Mouse (Mus musculus) heart, embryonic 13.5 days (tissue): ENCODE measurements at regions not wholly inside any gene's neighbourhood (a gene's known extent, or its start where the extent isn't known, plus 50 kb on each side); places are given as distances from the start of the nearest gene placed in this dataset.

Experiments
- ATAC-seq: fragments of 200-750 bp; cut with Nextera tagmentation; 2 replicates; pipeline ENCODE4 v1.8.0; 2017; ENCODE audit warnings: moderate TSS enrichment; ENCODE audit not compliant: insufficient number of reproducible peaks, low FRiP score, low TSS enrichment; ENCODE audit errors: extremely low read depth
- H3K27ac ChIP-seq: fragments of 300-500 bp; sonication (generic); replicated peaks from 2 replicates; pipeline ENCODE4 v1.5.1; 2015; ENCODE audit warnings: moderate library complexity, mild to moderate bottlenecking, inconsistent platforms
- H3K27me3 ChIP-seq: fragments of 300-500 bp; sonication (generic); replicated peaks from 2 replicates; pipeline ENCODE4 v1.6.1; 2015; ENCODE audit warnings: mild to moderate bottlenecking, inconsistent platforms
- H3K36me3 ChIP-seq: fragments of 300-500 bp; sonication (generic); 2 replicates; pipeline ENCODE4 v1.6.1; 2015; ENCODE audit warnings: mild to moderate bottlenecking, inconsistent platforms
- H3K4me1 ChIP-seq: fragments of 300-500 bp; sonication (generic); 2 replicates; pipeline ENCODE4 v1.6.1; 2015; ENCODE audit warnings: inconsistent platforms
- H3K4me2 ChIP-seq: fragments of 300-500 bp; sonication (generic); 2 replicates; pipeline ENCODE4 v1.6.1; 2015; ENCODE audit warnings: inconsistent platforms, mild to moderate bottlenecking, moderate library complexity
- H3K4me3 ChIP-seq: fragments of 300-500 bp; sonication (generic); 2 replicates; pipeline ENCODE4 v1.5.1; 2015; ENCODE audit warnings: moderate library complexity, mild to moderate bottlenecking, inconsistent platforms
- H3K9ac ChIP-seq: fragments of 300-500 bp; sonication (generic); 2 replicates; pipeline ENCODE4 v1.6.1; 2015; ENCODE audit warnings: inconsistent platforms, mild to moderate bottlenecking, moderate library complexity
- H3K9me3 ChIP-seq: fragments of 300-500 bp; sonication (generic); 2 replicates; pipeline ENCODE4 v1.6.1; 2016; ENCODE audit warnings: inconsistent platforms
- WGBS: fragments of 180-500 bp; shearing (Covaris S2); methylation state at CpG from one replicate; pipeline ENCODE4 v1.1.7; 2015; ENCODE audit warnings: mixed read lengths; 5-methylcytosine and 5-hydroxymethylcytosine counted together

GRCm38 (mm10) chr12:25325901-25326300 is 229.0 kb upstream of the Id2 start:
- no peak overlapping the region for H3K4me3 ChIP-seq
- peaks cover 20% of the 10 kb centered on the region for H3K4me1 ChIP-seq
- no peaks in the 10 kb centered on the region for H3K36me3 ChIP-seq
- no peaks in the 10 kb centered on the region for H3K27me3 ChIP-seq
- WGBS: 63% methylated on average over 3 of the region's 3 CpGs
- no peaks in the 10 kb centered on the region for H3K9me3 ChIP-seq
- H3K9ac ChIP-seq: no peak overlapping the region
- no peak for ATAC-seq
- no peak overlapping the region for H3K27ac ChIP-seq
- no peak overlapping the region for H3K4me2 ChIP-seq

GRCm38 (mm10) chr12:25323171-25323570 is 226.2 kb upstream of the Id2 start:
- no peak overlapping the region for H3K4me3 ChIP-seq
- 81% methylated on average over 1 of the region's 1 CpGs for WGBS
- H3K36me3 ChIP-seq: no peaks in the 10 kb centered on the region
- H3K27me3 ChIP-seq: no peaks in the 10 kb centered on the region
- no peak overlapping the region for H3K27ac ChIP-seq
- H3K9me3 ChIP-seq: no peaks in the 10 kb centered on the region
- peaks cover 12% of the 10 kb centered on the region for H3K4me1 ChIP-seq
- no peak for ATAC-seq
- no peak overlapping the region for H3K9ac ChIP-seq
- H3K4me2 ChIP-seq: no peak overlapping the region

- 84% methylated on average over 3 of the region's 3 CpGs for WGBS
- Histone ChIP-seq H3K27ac (no peak overlapping the region), H3K4me1 (peaks cover 24% of the 10 kb centered on the region), H3K4me3 (no peak overlapping the region), H3K9me3 (no peaks in the 10 kb centered on the region), H3K9ac (no peak overlapping the region), H3K27me3 (no peaks in the 10 kb centered on the region), H3K36me3 (no peaks in the 10 kb centered on the region), H3K4me2 (no peak overlapping the region)
- ATAC-seq: no peak
Measured at GRCm38 (mm10) chr12:25320262-25320767, 223.4 kb upstream of the Id2 start.

GRCm38 (mm10) chr12:25319846-25320245 is 222.9 kb upstream of the Id2 start:
- no peak overlapping the region for H3K4me2 ChIP-seq
- no peak overlapping the region for H3K4me3 ChIP-seq
- H3K27ac ChIP-seq: no peak overlapping the region
- H3K9me3 ChIP-seq: no peaks in the 10 kb centered on the region
- WGBS: 80% methylated on average over 2 of the region's 2 CpGs
- no peak overlapping the region for H3K9ac ChIP-seq
- no peaks in the 10 kb centered on the region for H3K27me3 ChIP-seq
- H3K4me1 ChIP-seq: peaks cover 24% of the 10 kb centered on the region
- no peak for ATAC-seq
- H3K36me3 ChIP-seq: no peaks in the 10 kb centered on the region

GRCm38 (mm10) chr12:25318072-25318671 is 221.2 kb upstream of the Id2 start:
- peak overlapping the region; percentile 87 for H3K27ac ChIP-seq
- no peak overlapping the region for H3K4me3 ChIP-seq
- 45% methylated on average over 4 of the region's 4 CpGs for WGBS
- no peak overlapping the region for H3K9ac ChIP-seq
- H3K4me2 ChIP-seq: peak overlapping the region; percentile 13
- no peaks in the 10 kb centered on the region for H3K9me3 ChIP-seq
- ATAC-seq: peak; percentile 71; the same call in 1 of the 2 replicates
- peaks cover 24% of the 10 kb centered on the region for H3K4me1 ChIP-seq
- H3K36me3 ChIP-seq: no peaks in the 10 kb centered on the region
- H3K27me3 ChIP-seq: no peaks in the 10 kb centered on the region

GRCm38 (mm10) chr12:25315969-25316368 is 219.0 kb upstream of the Id2 start:
- H3K9ac ChIP-seq: no peak overlapping the region
- no peak overlapping the region for H3K27ac ChIP-seq
- H3K27me3 ChIP-seq: no peaks in the 10 kb centered on the region
- H3K9me3 ChIP-seq: no peaks in the 10 kb centered on the region
- peaks cover 30% of the 10 kb centered on the region for H3K4me1 ChIP-seq
- 96% methylated on average over 1 of the region's 1 CpGs for WGBS
- H3K4me3 ChIP-seq: no peak overlapping the region
- no peak for ATAC-seq
- no peaks in the 10 kb centered on the region for H3K36me3 ChIP-seq
- H3K4me2 ChIP-seq: no peak overlapping the region

GRCm38 (mm10) chr12:25313212-25313611 is 216.3 kb upstream of the Id2 start:
- Histone ChIP-seq H3K27ac (no peak overlapping the region), H3K4me1 (peaks cover 29% of the 10 kb centered on the region), H3K4me3 (no peak overlapping the region), H3K9me3 (no peaks in the 10 kb centered on the region), H3K27me3 (no peaks in the 10 kb centered on the region), H3K36me3 (no peaks in the 10 kb centered on the region), H3K4me2 (no peak overlapping the region), H3K9ac (no peak overlapping the region)
- ATAC-seq: no peak

GRCm38 (mm10) chr12:25312390-25312789 is 215.4 kb upstream of the Id2 start:
- ATAC-seq: no peak
- Histone ChIP-seq H3K27me3 (no peaks in the 10 kb centered on the region), H3K27ac (no peak overlapping the region), H3K36me3 (no peaks in the 10 kb centered on the region), H3K9ac (no peak overlapping the region), H3K4me2 (no peak overlapping the region), H3K4me1 (peaks cover 21% of the 10 kb centered on the region), H3K4me3 (no peak overlapping the region), H3K9me3 (no peaks in the 10 kb centered on the region)
- WGBS: 86% methylated on average over 2 of the region's 2 CpGs

GRCm38 (mm10) chr12:25311728-25312127 is 214.8 kb upstream of the Id2 start:
- Histone ChIP-seq H3K9ac (no peak overlapping the region), H3K9me3 (no peaks in the 10 kb centered on the region), H3K4me3 (no peak overlapping the region), H3K27me3 (no peaks in the 10 kb centered on the region), H3K27ac (no peak overlapping the region), H3K36me3 (no peaks in the 10 kb centered on the region), H3K4me1 (peaks cover 18% of the 10 kb centered on the region), H3K4me2 (no peak overlapping the region)
- 80% methylated on average over 7 of the region's 7 CpGs for WGBS
- ATAC-seq: no peak

- Histone ChIP-seq H3K9me3 (no peaks in the 10 kb centered on the region), H3K4me3 (no peak overlapping the region), H3K4me1 (peaks cover 18% of the 10 kb centered on the region), H3K36me3 (no peaks in the 10 kb centered on the region), H3K4me2 (no peak overlapping the region), H3K27me3 (no peaks in the 10 kb centered on the region), H3K27ac (peak overlapping the region; percentile 29; the same call in 1 of the 2 replicates), H3K9ac (no peak overlapping the region)
- ATAC-seq: no peak
- WGBS: 44% methylated on average over 6 of the region's 6 CpGs
Measured at GRCm38 (mm10) chr12:25310293-25310946, 213.5 kb upstream of the Id2 start.

GRCm38 (mm10) chr12:25309234-25309633 is 212.3 kb upstream of the Id2 start:
- H3K4me3 ChIP-seq: no peak overlapping the region
- H3K27me3 ChIP-seq: no peaks in the 10 kb centered on the region
- no peak overlapping the region for H3K4me2 ChIP-seq
- H3K27ac ChIP-seq: no peak overlapping the region
- H3K36me3 ChIP-seq: no peaks in the 10 kb centered on the region
- no peaks in the 10 kb centered on the region for H3K9me3 ChIP-seq
- H3K9ac ChIP-seq: no peak overlapping the region
- peaks cover 26% of the 10 kb centered on the region for H3K4me1 ChIP-seq
- no peak for ATAC-seq
- WGBS: 89% methylated on average over 6 of the region's 6 CpGs
